Mouse (Mus musculus) bone marrow macrophage, adult 2 months (primary cell): ENCODE results near the gene Cnih1. TPM values are rescaled to one million over a fixed set of nuclear protein-coding genes. Genes with fewer than 3 reads are reported as not detected.

ENCODE experiments used
- H3K27ac ChIP-seq: 2 replicates; pipeline ENCODE4 v1.5.1; 2012; ENCODE audit warnings: low read depth, low read length; ENCODE audit not compliant: insufficient read depth
- H3K4me1 ChIP-seq: 2 replicates; pipeline ENCODE4 v1.6.1; 2012; ENCODE audit warnings: low read length; ENCODE audit not compliant: control insufficient read depth, insufficient read depth
- H3K4me3 ChIP-seq: 2 replicates; pipeline ENCODE4 v1.5.1; 2012; ENCODE audit warnings: mild to moderate bottlenecking, low read length, moderate library complexity; ENCODE audit not compliant: insufficient read depth
- CTCF ChIP-seq: IDR thresholded peaks from 2 replicates; pipeline ENCODE4 v1.5.1; 2012; ENCODE audit warnings: low read depth, mild to moderate bottlenecking, low read length, moderate library complexity
- POLR2A ChIP-seq: IDR thresholded peaks from 2 replicates; pipeline ENCODE4 v1.6.1; 2012; ENCODE audit warnings: mild to moderate bottlenecking, low read depth, low read length, borderline replicate concordance
- polyA plus RNA-seq: library from polyadenylated mRNA; stranded (reverse); fragments of >200 nt; gene quantifications from 2 replicates; pipeline ENCODE4 v1.2.4, GENCODE M21; 2012; ENCODE audit not compliant: missing spikeins, insufficient read depth, insufficient read length

The Cnih1 gene
- polyA plus RNA-seq, 1 experiment = 88.8 TPM

DNA sequence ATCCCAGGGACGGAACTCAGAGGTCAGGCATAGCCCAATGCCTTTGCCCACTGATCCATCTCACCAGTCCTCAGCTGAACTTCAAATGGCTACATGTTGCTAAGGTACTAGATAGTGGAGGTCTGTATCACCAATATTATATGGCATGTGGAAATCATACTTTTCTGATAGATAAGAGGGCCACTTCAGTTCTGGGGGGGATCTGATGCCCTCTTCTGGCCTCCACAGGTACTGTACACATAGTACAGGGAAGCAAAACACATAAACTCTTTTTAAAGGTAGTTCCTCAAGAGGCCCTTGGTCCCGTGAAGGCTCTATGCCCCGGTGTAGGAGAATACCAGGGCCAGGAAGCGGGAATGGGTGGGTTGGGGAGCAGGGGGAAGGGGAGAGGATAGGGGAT is 2.1 kb upstream of the Cnih1 start:
- TF ChIP-seq POLR2A (no peak), CTCF (no peak)
- Histone ChIP-seq H3K4me1 (peaks cover 15% of the 10 kb centered on the region), H3K27ac (no peak overlapping the region), H3K4me3 (no peak overlapping the region)

DNA sequence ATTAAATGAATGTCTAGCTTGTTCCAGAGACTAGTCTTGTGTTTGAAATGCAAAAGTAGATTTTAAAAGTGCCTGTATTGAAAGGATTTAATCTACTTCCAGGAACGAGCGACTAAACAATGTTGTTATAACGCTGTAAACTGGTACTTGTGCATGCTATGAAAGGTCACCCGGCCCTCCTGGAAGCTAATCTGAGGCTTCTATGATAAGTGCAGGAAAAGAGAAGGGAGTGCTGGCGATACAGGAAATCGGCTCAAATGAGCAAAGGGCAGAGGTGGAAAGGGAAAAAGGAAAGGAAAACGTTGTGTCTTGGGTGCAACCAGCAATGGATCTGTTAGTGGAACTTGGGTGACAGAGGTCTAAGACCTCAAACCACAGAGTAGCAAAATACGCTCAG is 292 bp upstream of the Cnih1 start:
- no peak for TF ChIP-seq CTCF
- TF ChIP-seq POLR2A = no peak
- Histone ChIP-seq H3K27ac (peak overlapping the region; percentile 9; the same call in 1 of the 2 replicates), H3K4me3 (no peak overlapping the region), H3K4me1 (peaks cover 15% of the 10 kb centered on the region)

DNA sequence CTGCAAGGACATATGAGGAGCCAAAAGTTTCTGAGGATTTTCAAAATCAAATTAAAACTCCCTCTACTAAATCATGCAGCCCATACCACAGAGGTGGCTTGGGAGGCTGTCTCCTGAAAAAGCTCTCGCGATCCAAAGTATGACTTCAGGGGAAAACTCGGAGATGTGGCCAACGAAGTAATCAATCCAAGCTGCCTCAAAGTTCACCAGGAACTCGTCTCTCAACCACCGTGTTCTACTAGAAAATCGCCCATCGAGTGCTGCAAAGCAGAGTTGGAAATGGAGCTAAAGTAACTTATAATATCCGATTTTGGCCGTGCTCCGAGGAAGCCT is 791 bp downstream of the Cnih1 start:
- Histone ChIP-seq H3K27ac (peak overlapping the region; percentile 43), H3K4me1 (peaks cover 15% of the 10 kb centered on the region), H3K4me3 (peak overlapping the region; percentile 82)
- TF ChIP-seq CTCF = no peak
- no peak for TF ChIP-seq POLR2A

- Histone ChIP-seq H3K27ac (no peak overlapping the region), H3K4me3 (no peak overlapping the region), H3K4me1 (peaks cover 11% of the 10 kb centered on the region)
- TF ChIP-seq POLR2A = no peak
- TF ChIP-seq CTCF = no peak
Observed at GRCm38 (mm10) chr14:46785247-46785646, 3.0 kb downstream of the Cnih1 start.

DNA sequence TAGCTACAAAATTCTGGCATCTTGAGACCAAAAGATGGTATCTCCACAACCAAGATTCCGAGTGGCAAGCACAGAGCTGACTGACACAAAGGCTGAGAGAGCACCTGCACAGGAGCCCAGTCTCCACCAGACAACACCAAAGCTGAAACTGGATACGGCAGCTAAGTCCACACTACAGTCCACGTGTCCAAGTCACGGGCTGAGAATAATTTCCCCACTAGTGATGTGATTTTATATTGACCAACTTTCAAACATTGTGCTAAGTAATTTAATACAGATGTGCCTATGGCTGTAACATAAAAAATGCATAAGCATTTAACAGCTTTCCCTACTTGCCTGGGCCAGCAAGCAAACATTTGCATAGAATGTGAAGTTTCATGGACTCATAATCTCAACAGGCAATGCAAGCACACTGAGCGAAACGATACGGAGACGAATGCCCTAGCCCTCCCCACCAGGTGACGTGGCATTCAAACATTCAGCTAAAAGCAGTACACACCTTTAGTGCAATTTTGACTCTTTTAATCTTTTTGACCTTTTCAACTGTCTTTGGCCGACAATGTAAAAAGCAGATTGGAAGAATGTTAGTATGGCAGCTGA is 4.8 kb downstream of the Cnih1 start:
- peaks cover 4% of the 10 kb centered on the region; the same call in 1 of the 2 replicates for H3K4me1 ChIP-seq
- H3K27ac ChIP-seq = no peak overlapping the region
- TF ChIP-seq CTCF (no peak), POLR2A (no peak)
- no peak overlapping the region for H3K4me3 ChIP-seq

DNA sequence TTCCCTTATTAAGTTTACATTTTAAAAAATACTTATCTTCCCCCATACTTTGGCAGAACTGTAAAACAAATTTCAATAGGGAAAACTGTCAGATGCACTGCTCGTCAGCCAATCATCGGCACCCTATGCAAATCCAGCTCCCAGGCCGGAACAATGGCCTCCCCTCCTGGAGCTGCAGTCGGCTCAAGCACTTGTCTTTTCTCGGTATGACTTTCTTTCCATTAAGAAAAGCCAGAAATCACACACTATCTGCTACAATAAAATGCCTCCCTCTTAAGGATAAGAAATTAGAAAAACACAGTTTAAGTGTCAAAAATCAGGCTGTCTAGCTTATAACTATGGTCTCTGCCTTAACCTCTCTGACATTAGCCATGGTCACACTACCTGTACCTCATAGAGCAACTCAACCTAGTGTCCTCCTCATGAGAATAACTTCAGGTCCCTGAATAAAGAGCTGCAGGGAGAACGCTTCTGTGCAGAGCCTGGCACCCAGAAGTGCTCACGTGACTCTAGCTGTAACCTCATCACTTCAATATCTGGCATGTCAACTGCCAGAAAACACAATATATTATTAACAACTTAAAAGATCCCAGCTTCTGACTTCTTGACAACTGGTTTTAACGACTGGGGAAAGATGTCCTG is 5.9 kb downstream of the Cnih1 start:
- Histone ChIP-seq H3K27ac (no peak overlapping the region), H3K4me1 (peaks cover 5% of the 10 kb centered on the region; the same call in 1 of the 2 replicates), H3K4me3 (no peak overlapping the region)
- TF ChIP-seq CTCF (no peak), POLR2A (no peak)

DNA sequence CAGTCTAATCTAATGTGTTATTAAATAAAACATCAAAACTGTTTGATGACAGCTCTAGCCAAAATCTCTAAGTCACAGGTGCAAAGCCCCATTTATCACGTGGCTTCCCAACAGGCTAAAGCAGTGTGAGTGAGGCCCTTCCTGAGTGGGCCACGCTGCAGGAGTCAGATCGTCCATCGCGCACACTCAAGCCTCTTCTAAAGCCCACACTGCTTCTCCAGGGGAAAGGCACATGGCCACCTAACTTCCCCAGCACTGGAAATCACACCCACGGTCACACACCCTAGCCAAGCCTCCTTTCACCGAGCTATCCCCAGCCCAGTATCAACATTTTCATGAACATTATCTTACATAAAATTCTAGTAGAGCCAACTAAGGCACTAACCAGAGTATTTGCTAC is 7.1 kb downstream of the Cnih1 start:
- TF ChIP-seq CTCF = no peak
- no peak for TF ChIP-seq POLR2A
- H3K4me1 ChIP-seq = peaks cover 7% of the 10 kb centered on the region; the same call in 1 of the 2 replicates
- no peak overlapping the region for H3K27ac ChIP-seq
- no peak overlapping the region for H3K4me3 ChIP-seq

DNA sequence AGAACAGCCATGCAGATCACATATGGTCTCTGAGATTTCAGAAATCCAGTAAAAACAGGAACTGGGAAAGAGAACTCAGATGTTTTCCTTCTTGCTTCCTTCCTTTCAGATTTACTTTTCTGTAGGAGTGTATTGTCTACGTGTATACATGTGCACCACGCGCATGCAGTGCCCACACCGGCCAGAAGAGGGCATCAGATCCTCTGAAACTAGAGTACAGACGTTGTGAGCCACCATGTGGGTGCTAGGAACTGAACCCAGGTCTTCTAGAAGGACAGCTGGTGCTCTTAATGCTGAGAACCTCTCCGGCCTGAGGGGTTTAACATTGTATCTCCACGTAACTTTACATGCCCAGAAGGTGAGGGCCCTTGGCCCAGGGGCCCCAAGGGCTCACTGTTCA is 9.0 kb downstream of the Cnih1 start:
- Histone ChIP-seq H3K27ac (no peak overlapping the region), H3K4me3 (no peak overlapping the region), H3K4me1 (peaks cover 6% of the 10 kb centered on the region; the same call in 1 of the 2 replicates)
- TF ChIP-seq POLR2A (no peak), CTCF (0 out of 2 replicates have a peak, but pooled peaks have one; percentile 23)

- no peak overlapping the region for H3K27ac ChIP-seq
- TF ChIP-seq CTCF (no peak), POLR2A (no peak)
- H3K4me1 ChIP-seq = peaks cover 6% of the 10 kb centered on the region; the same call in 1 of the 2 replicates
- H3K4me3 ChIP-seq = no peak overlapping the region
Observed at GRCm38 (mm10) chr14:46778756-46779155, 9.5 kb downstream of the Cnih1 start.

DNA sequence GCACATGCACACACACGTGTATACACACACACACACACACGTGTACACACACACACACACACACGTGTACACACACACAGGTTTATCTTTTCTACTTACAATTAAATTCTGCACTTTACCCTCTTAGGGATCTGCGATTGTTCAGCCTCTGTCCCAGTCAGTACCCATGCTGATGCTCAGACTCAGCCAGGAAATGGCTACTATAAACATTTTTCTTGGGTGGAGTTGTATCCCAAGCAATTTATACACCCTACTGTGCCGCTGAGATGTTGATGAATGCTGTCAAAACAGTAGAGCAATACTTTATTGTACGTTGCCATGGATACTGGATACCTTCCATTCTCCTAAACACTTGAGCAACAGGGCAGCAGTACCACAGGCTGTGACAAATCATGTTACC is 18.2 kb downstream of the Cnih1 start:
- TF ChIP-seq CTCF = no peak
- TF ChIP-seq POLR2A = no peak
- no peak overlapping the region for H3K27ac ChIP-seq

GRCm38 (mm10) chr14:46767116-46767515 is 21.1 kb downstream of the Cnih1 start:
- TF ChIP-seq POLR2A = no peak
- no peak for TF ChIP-seq CTCF
- no peak overlapping the region for H3K4me3 ChIP-seq
- H3K27ac ChIP-seq = no peak overlapping the region
- no peaks in the 10 kb centered on the region for H3K4me1 ChIP-seq

More for the DNA sequence above, 18.2 kb downstream of the Cnih1 start:
- Histone ChIP-seq H3K4me3 (no peak overlapping the region), H3K4me1 (no peaks in the 10 kb centered on the region)

DNA sequence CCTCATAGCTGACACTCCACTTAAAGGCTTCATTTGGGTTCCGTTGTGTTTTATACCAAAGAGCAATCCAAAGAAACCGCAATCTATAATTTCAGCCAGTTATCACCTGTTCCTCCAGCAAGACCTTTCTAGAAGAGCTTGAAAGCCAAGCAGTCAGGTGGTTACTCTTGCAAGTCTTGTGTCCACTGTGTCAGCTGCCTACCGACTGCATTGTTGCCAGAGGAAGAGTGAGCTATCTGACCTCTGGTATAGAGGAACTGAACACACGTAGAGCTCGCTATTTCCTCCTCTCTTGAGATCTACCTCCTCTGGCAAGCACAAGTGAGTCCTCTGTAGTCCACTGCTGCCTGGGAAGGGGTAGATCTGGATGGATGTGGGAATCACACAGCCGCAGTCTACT is 27.0 kb downstream of the Cnih1 start:
- Histone ChIP-seq H3K27ac (no peak overlapping the region), H3K4me3 (peak overlapping the region; percentile 78), H3K4me1 (peaks cover 6% of the 10 kb centered on the region)
- TF ChIP-seq CTCF (no peak), POLR2A (no peak)
